Mouse (Mus musculus) kidney, postnatal 0 days (tissue): ENCODE measurements around the gene Lrmda. TPM values are rescaled to one million over a fixed set of nuclear protein-coding genes. Genes with fewer than 3 reads are reported as not detected.
A peak's percentile ranks its signal among the peaks of the same experiment; 100 is the strongest.

Source experiments
- ATAC-seq: fragments of 200-750 bp; cut with Nextera tagmentation; replicated peaks from 2 replicates; pipeline ENCODE4 v1.8.0; 2017; ENCODE audit warnings: low read depth, moderate number of reproducible peaks, moderate TSS enrichment, moderate library complexity; ENCODE audit not compliant: low FRiP score
- DNase-seq: peaks from one replicate; pipeline ENCODE4 v3.0.0-alpha.2; 2016; ENCODE audit warnings: low spot score
- H3K27ac ChIP-seq: fragments of 300-500 bp; sonication (generic); 2 replicates; pipeline ENCODE4 v1.5.1; 2014; ENCODE audit warnings: mild to moderate bottlenecking
- H3K27me3 ChIP-seq: fragments of 300-500 bp; sonication (generic); 2 replicates; pipeline ENCODE4 v1.6.1; 2014; ENCODE audit warnings: low read length, mixed read lengths; ENCODE audit not compliant: insufficient read depth
- H3K36me3 ChIP-seq: fragments of 300-500 bp; sonication (generic); 2 replicates; pipeline ENCODE4 v1.6.1; 2014; ENCODE audit warnings: low read length, mixed read lengths; ENCODE audit not compliant: insufficient read depth
- H3K4me1 ChIP-seq: fragments of 300-500 bp; sonication (generic); replicated peaks from 2 replicates; pipeline ENCODE4 v1.6.1; 2014; ENCODE audit warnings: antibody characterized with exemption, low read length, mixed read lengths; ENCODE audit not compliant: insufficient read depth
- H3K4me2 ChIP-seq: fragments of 300-500 bp; sonication (generic); 2 replicates; pipeline ENCODE4 v1.6.1; 2014; ENCODE audit warnings: mild to moderate bottlenecking, low read length, moderate library complexity, mixed read lengths
- H3K4me3 ChIP-seq: fragments of 300-500 bp; sonication (generic); replicated peaks from 2 replicates; pipeline ENCODE4 v1.5.1; 2014; ENCODE audit warnings: low read depth, low read length
- H3K9ac ChIP-seq: fragments of 300-500 bp; sonication (generic); 2 replicates; pipeline ENCODE4 v1.6.1; 2014; ENCODE audit warnings: low read depth, low read length
- H3K9me3 ChIP-seq: fragments of 300-500 bp; sonication (generic); replicated peaks from 2 replicates; pipeline ENCODE4 v1.6.1; 2016; ENCODE audit warnings: low read length, inconsistent platforms, mixed read lengths
- CTCF ChIP-seq: IDR thresholded peaks from 2 replicates; pipeline ENCODE4 v1.5.1; 2016; ENCODE audit warnings: antibody characterized with exemption, low read depth, mild to moderate bottlenecking, moderate library complexity
- WGBS: fragments of 180-500 bp; shearing (Covaris S2); extraction: QIAGEN DNeasy Blood & Tissue Kit; methylation state at CpG from one replicate; pipeline ENCODE4 v1.1.7; 2014; 5-methylcytosine and 5-hydroxymethylcytosine counted together
- polyA plus RNA-seq: library from polyadenylated mRNA; unstranded; fragments of >200 nt; fragmentation: Nextera tagmentation; extraction: Ambion mirVana; gene quantifications from 2 replicates; pipeline ENCODE4 v1.2.1, GENCODE M21; 2015

The Lrmda gene
- polyA plus RNA-seq, 1 experiment from 2014 or later, result 0.83 TPM

- Histone ChIP-seq H3K4me3 (peak overlapping the region; percentile 67), H3K27ac (peak overlapping the region; percentile 99), H3K36me3 (peaks cover 11% of the 10 kb centered on the region), H3K9ac (peak overlapping the region; percentile 87), H3K4me2 (peak overlapping the region; percentile 89), H3K9me3 (no peaks in the 10 kb centered on the region), H3K4me1 (peaks cover 10% of the 10 kb centered on the region; the same call in 1 of the 2 replicates), H3K27me3 (no peaks in the 10 kb centered on the region)
- DNase-seq, result no peak
- no peak for ATAC-seq
- 5% methylated on average over 18 of the region's 18 CpGs for WGBS
- TF ChIP-seq CTCF, result no peak
Measured at GRCm38 (mm10) chr14:21983950-21984730, 35.4 kb upstream of the Lrmda start.

GRCm38 (mm10) chr14:21984757-21985425, 34.6 kb upstream of the Lrmda start:
- Histone ChIP-seq H3K4me3 (peak overlapping the region; percentile 67), H3K9ac (peak overlapping the region; percentile 87), H3K27me3 (no peaks in the 10 kb centered on the region), H3K36me3 (peaks cover 11% of the 10 kb centered on the region), H3K4me1 (peaks cover 10% of the 10 kb centered on the region; the same call in 1 of the 2 replicates), H3K27ac (peak overlapping the region; percentile 99), H3K4me2 (peak overlapping the region; percentile 65), H3K9me3 (no peaks in the 10 kb centered on the region)
- under 1% methylated on average over 49 of the region's 49 CpGs for WGBS
- no peak for TF ChIP-seq CTCF
- ATAC-seq (no peak), DNase-seq (peak; percentile 62)

GRCm38 (mm10) chr14:21985426-21985931, 34.0 kb upstream of the Lrmda start:
- TF ChIP-seq CTCF, result no peak

GRCm38 (mm10) chr14:21985981-21986732, 33.4 kb upstream of the Lrmda start:
- H3K4me2 ChIP-seq, result peak overlapping the region; percentile 65
- DNase-seq (peak; percentile 90), ATAC-seq (no peak)
- peaks cover 10% of the 10 kb centered on the region; the same call in 1 of the 2 replicates for H3K4me1 ChIP-seq
- peak overlapping the region; percentile 67 for H3K4me3 ChIP-seq
- no peaks in the 10 kb centered on the region for H3K9me3 ChIP-seq
- H3K27me3 ChIP-seq, result no peaks in the 10 kb centered on the region
- H3K27ac ChIP-seq, result peak overlapping the region; percentile 99
- H3K9ac ChIP-seq, result peak overlapping the region; percentile 87
- WGBS, result under 1% methylated on average over 62 of the region's 62 CpGs
- peak; percentile 58 for TF ChIP-seq CTCF
- H3K36me3 ChIP-seq, result peaks cover 11% of the 10 kb centered on the region

More at GRCm38 (mm10) chr14:21985426-21985931, 34.0 kb upstream of the Lrmda start:
- DNase-seq (no peak), ATAC-seq (no peak)
- H3K27me3 ChIP-seq, result no peaks in the 10 kb centered on the region
- H3K4me3 ChIP-seq, result peak overlapping the region; percentile 67
- peak overlapping the region; percentile 87 for H3K9ac ChIP-seq
- H3K4me1 ChIP-seq, result peaks cover 10% of the 10 kb centered on the region; the same call in 1 of the 2 replicates
- H3K4me2 ChIP-seq, result peak overlapping the region; percentile 65
- H3K9me3 ChIP-seq, result no peaks in the 10 kb centered on the region
- whole genome bisulfite sequencing, result under 1% methylated on average over 37 of the region's 37 CpGs
- peak overlapping the region; percentile 99 for H3K27ac ChIP-seq
- H3K36me3 ChIP-seq, result peaks cover 11% of the 10 kb centered on the region

- WGBS, result under 1% methylated on average over 57 of the region's 61 CpGs
Measured at GRCm38 (mm10) chr14:21986733-21987659, 32.5 kb upstream of the Lrmda start.

More at GRCm38 (mm10) chr14:21986733-21987659, 32.5 kb upstream of the Lrmda start:
- Histone ChIP-seq H3K9me3 (no peaks in the 10 kb centered on the region), H3K27ac (peak overlapping the region; percentile 99), H3K27me3 (no peaks in the 10 kb centered on the region), H3K36me3 (peaks cover 11% of the 10 kb centered on the region), H3K4me2 (peak overlapping the region; percentile 65), H3K9ac (peak overlapping the region; percentile 87), H3K4me1 (peaks cover 10% of the 10 kb centered on the region; the same call in 1 of the 2 replicates), H3K4me3 (peak overlapping the region; percentile 67)
- DNase-seq, result peak; percentile 70
- ATAC-seq, result peak; percentile 30
- no peak for TF ChIP-seq CTCF
